Mouse (Mus musculus): ENCODE measurements around the gene Socs3.

- no peak for TF ChIP-seq CTCF (IDR thresholded peaks at IDR 0.05; ENCODE audit: control insufficient read depth, insufficient read depth, insufficient replicate concordance, low read depth, low read length)
- TF ChIP-seq POLR2A (IDR thresholded peaks at IDR 0.05; ENCODE audit: control insufficient read depth, low read depth, low read length) = no peak
Observed at GRCm38 (mm10) chr11:117972656-117973558, 3.1 kb upstream of the Socs3 start.
